Mouse (Mus musculus) megakaryocyte progenitor cell, adult 5-6 weeks (primary cell): ENCODE measurements around the gene Il9. TPM values are rescaled to one million over a fixed set of nuclear protein-coding genes. Genes with fewer than 3 reads are reported as not detected.

Experiments used
- total RNA-seq, 2 experiments: library from RNA; stranded (forward) in 1 of 2; stranded (reverse) in 1 of 2; fragments of 157-497, 149-512 nt in 1 of 2; fragments of 200-1000 nt in 1 of 2; gene quantifications; 2 replicates each; pipeline versions ENCODE4 v1.2.3 to v1.2.4; 2015 to 2017

Gene Il9
- total RNA-seq, 2 experiments from 2014 or later = not detected

Other genes starting within 250 kb of the Il9 start
- gene Neurog1, start 230.1 kb downstream of the Il9 start, total RNA-seq (2015) = not detected in 2 replicates
- not detected in 2 replicates for gene Neurog1, start 230.1 kb downstream of the Il9 start, total RNA-seq (2017)
- gene Cxcl14, start 185.7 kb downstream of the Il9 start, total RNA-seq (2015) = not detected in 2 replicates
- not detected in 2 replicates for gene Cxcl14, start 185.7 kb downstream of the Il9 start, total RNA-seq (2017)
- not detected in 2 replicates for gene Gm3045, start 55.7 kb downstream of the Il9 start, total RNA-seq (2015)
- gene Gm3045, start 55.7 kb downstream of the Il9 start, total RNA-seq (2017) = not detected in 2 replicates
- 0.05 TPM in 1 of 2 replicates, not detected in the other for gene Slc25a48, start 43.9 kb downstream of the Il9 start, total RNA-seq (2015)
- gene Slc25a48, start 43.9 kb downstream of the Il9 start, total RNA-seq (2017) = not detected in 2 replicates
- 0.67 and 0.95 TPM in 2 replicates for gene Fbxl21, start 40.2 kb upstream of the Il9 start, total RNA-seq (2015)
- gene Fbxl21, start 40.2 kb upstream of the Il9 start, total RNA-seq (2017) = not detected in 2 replicates
- gene Lect2, start 66.3 kb upstream of the Il9 start, total RNA-seq (2015) = not detected in 2 replicates
- not detected in 2 replicates for gene Lect2, start 66.3 kb upstream of the Il9 start, total RNA-seq (2017)
- gene Tgfbi, start 127.3 kb upstream of the Il9 start, total RNA-seq (2015) = 8.4 and 10.1 TPM in 2 replicates
- gene Tgfbi, start 127.3 kb upstream of the Il9 start, total RNA-seq (2017) = 15.4 and 15.7 TPM in 2 replicates
- 58.7 and 72.0 TPM in 2 replicates for gene Smad5, start 220.8 kb upstream of the Il9 start, total RNA-seq (2015)
- gene Smad5, start 220.8 kb upstream of the Il9 start, total RNA-seq (2017) = 22.6 and 32.3 TPM in 2 replicates